Mouse (Mus musculus): ENCODE results near the gene Hoxc8.

GRCm38 (mm10) chr15:102959663-102960191 is 30.7 kb upstream of the Hoxc8 start:
- no peak for TF ChIP-seq CTCF (IDR thresholded peaks at IDR 0.05; ENCODE audit: control insufficient read depth, insufficient read depth, insufficient replicate concordance, low read depth, low read length)
- no peak for TF ChIP-seq POLR2A (IDR thresholded peaks at IDR 0.05; ENCODE audit: control insufficient read depth, low read depth, low read length)

Data from testis, adult 2 months (tissue).